Mouse (Mus musculus): ENCODE results near the gene H3f3a.

DNA sequence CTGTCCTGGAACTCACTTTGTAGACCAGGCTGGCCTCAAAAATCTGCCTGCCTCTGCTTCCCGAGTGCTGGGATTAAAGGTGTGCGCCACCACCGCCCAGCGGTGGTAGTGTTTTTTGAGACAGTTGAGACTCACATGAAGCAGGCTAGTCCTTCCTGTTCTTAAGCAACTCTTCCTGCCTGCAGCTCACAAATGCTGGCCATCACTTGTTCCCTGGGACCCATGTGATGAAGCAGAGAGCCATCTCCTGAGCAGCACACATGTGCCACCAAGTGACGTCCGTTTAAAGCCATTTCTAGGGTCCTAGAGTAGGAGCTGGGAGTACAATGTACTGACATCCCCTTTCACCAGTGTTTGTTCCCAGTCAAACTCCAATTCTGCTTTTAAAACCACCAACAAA is 9.9 kb downstream of the H3f3a start:
- TF ChIP-seq POLR2A (IDR thresholded peaks at IDR 0.05; ENCODE audit: extremely low read depth, insufficient read depth, low read length) (no peak), CTCF (IDR thresholded peaks at IDR 0.05; ENCODE audit: extremely low read depth, insufficient read depth, low read length) (no peak)
